Mouse (Mus musculus): ENCODE results near the gene Zic5.

- no peak for TF ChIP-seq GATA1 (IDR thresholded peaks at IDR 0.05; ENCODE audit: borderline replicate concordance, low read length)
- TF ChIP-seq FLI1 (IDR thresholded peaks at IDR 0.05; ENCODE audit: low read length): no peak
Measured at GRCm38 (mm10) chr14:122427204-122427560, 38.3 kb downstream of the Zic5 start.
